ENCODE assay signal across 31 mouse cellular contexts in genomic region chr8:72883033-72883432, GRCm38 (mm10).
"Had no signal": no experiment of that assay in that cellular context is flagged by ENCODE, and none has a peak within 500 bp of the region (broad histone marks: within the 10 kb centered on the region; RNA-seq: fewer than 3 reads in every experiment).

No protein-coding gene starts in this region.

- H3K4me3 ChIP-seq: heart, embryonic 10.5 days; heart, embryonic 12.5 days; heart, embryonic 13.5 days; heart, embryonic 15.5 days; hindbrain, embryonic 10.5 days; hindbrain, embryonic 12.5 days; hindbrain, embryonic 13.5 days; hindbrain, embryonic 15.5 days; intestine, embryonic 15.5 days; kidney, embryonic 15.5 days; layer of hippocampus, adult 2 months had no signal

- H3K27me3 ChIP-seq: heart, embryonic 12.5 days; heart, embryonic 13.5 days; heart, embryonic 15.5 days; hindbrain, embryonic 12.5 days; hindbrain, embryonic 13.5 days; hindbrain, embryonic 15.5 days; intestine, embryonic 15.5 days; kidney, embryonic 15.5 days had no signal

- H3K9me3 ChIP-seq: heart, embryonic 10.5 days; heart, embryonic 12.5 days; heart, embryonic 13.5 days; heart, embryonic 15.5 days; hindbrain, embryonic 10.5 days; hindbrain, embryonic 12.5 days; hindbrain, embryonic 13.5 days; hindbrain, embryonic 15.5 days; intestine, embryonic 15.5 days; kidney, embryonic 15.5 days had no signal

- H3K4me1 ChIP-seq: heart, embryonic 10.5 days; heart, embryonic 12.5 days; heart, embryonic 15.5 days; hindbrain, embryonic 10.5 days; hindbrain, embryonic 12.5 days; hindbrain, embryonic 13.5 days; hindbrain, embryonic 15.5 days; intestine, embryonic 15.5 days; kidney, embryonic 15.5 days had no signal

- H3K36me3 ChIP-seq: heart, embryonic 15.5 days; intestine, embryonic 15.5 days had no signal

- H3K4me2 ChIP-seq: heart, embryonic 11.5 days; heart, embryonic 12.5 days; heart, embryonic 13.5 days; heart, embryonic 15.5 days; hindbrain, embryonic 12.5 days; hindbrain, embryonic 13.5 days; hindbrain, embryonic 14.5 days; hindbrain, embryonic 15.5 days; intestine, embryonic 15.5 days; kidney, embryonic 15.5 days had no signal

- H3K27ac ChIP-seq: heart, embryonic 10.5 days; heart, embryonic 13.5 days; heart, embryonic 15.5 days; hindbrain, embryonic 10.5 days; hindbrain, embryonic 12.5 days; hindbrain, embryonic 13.5 days; hindbrain, embryonic 14.5 days; hindbrain, embryonic 15.5 days; hindbrain, postnatal 0 days; intestine, embryonic 15.5 days; kidney, embryonic 15.5 days; kidney, postnatal 0 days; layer of hippocampus, adult 2 months had no signal

- DNase-seq: heart, postnatal 10 days; heart, postnatal 14 days; heart, postnatal 36 days; heart, postnatal 4 days; kidney, adult 11 months; kidney, adult 18-20 months; kidney, adult 2 months; kidney, adult 8-10 months; kidney, adult 9 months; kidney, postnatal 10 days; kidney, postnatal 14 days; kidney, postnatal 25 days; kidney, postnatal 36 days; kidney, postnatal 4 days; layer of hippocampus, adult 9-11 months; layer of hippocampus, postnatal 36 days had no signal
